Mouse (Mus musculus): ENCODE measurements around the gene D6Ertd527e.

- TF ChIP-seq CTCF (IDR thresholded peaks at IDR 0.05; ENCODE audit: low read depth) = no peak
- TF ChIP-seq EP300 (optimal IDR thresholded peaks at IDR 0.05) = no peak
These were observed 7.6 kb downstream of the D6Ertd527e start for GRCm38 (mm10) chr6:87112125-87112524.
